Mouse (Mus musculus) midbrain, embryonic 13.5 days (tissue): ENCODE measurements around the gene Zcchc13. TPM values are rescaled to one million over a fixed set of nuclear protein-coding genes. Genes with fewer than 3 reads are reported as not detected.

Experiments
- ATAC-seq: fragments of 200-750 bp; cut with Nextera tagmentation; 2 replicates; pipeline ENCODE4 v1.8.0; 2017; ENCODE audit warnings: mild to moderate bottlenecking, moderate TSS enrichment, moderate library complexity
- H3K27ac ChIP-seq: fragments of 300-500 bp; sonication (generic); 2 replicates; pipeline ENCODE4 v1.5.1; 2015; ENCODE audit warnings: inconsistent platforms, mild to moderate bottlenecking, moderate library complexity
- H3K27me3 ChIP-seq: fragments of 300-500 bp; sonication (generic); 2 replicates; pipeline ENCODE4 v1.6.1; 2015; ENCODE audit warnings: mild to moderate bottlenecking, inconsistent platforms
- H3K36me3 ChIP-seq: fragments of 300-500 bp; sonication (generic); 2 replicates; pipeline ENCODE4 v1.6.1; 2015; ENCODE audit warnings: mild to moderate bottlenecking, inconsistent platforms
- H3K4me1 ChIP-seq: fragments of 300-500 bp; sonication (generic); replicated peaks from 2 replicates; pipeline ENCODE4 v1.6.1; 2015; ENCODE audit warnings: inconsistent platforms
- H3K4me2 ChIP-seq: fragments of 300-500 bp; sonication (generic); replicated peaks from 2 replicates; pipeline ENCODE4 v1.6.1; 2015; ENCODE audit warnings: moderate library complexity, mild to moderate bottlenecking, inconsistent platforms
- H3K4me3 ChIP-seq: fragments of 300-500 bp; sonication (generic); replicated peaks from 2 replicates; pipeline ENCODE4 v1.5.1; 2015; ENCODE audit warnings: mild to moderate bottlenecking, inconsistent platforms
- H3K9ac ChIP-seq: fragments of 300-500 bp; sonication (generic); replicated peaks from 2 replicates; pipeline ENCODE4 v1.6.1; 2015; ENCODE audit warnings: mild to moderate bottlenecking, inconsistent platforms
- H3K9me3 ChIP-seq: fragments of 300-500 bp; sonication (generic); 2 replicates; pipeline ENCODE4 v1.6.1; 2016; ENCODE audit warnings: mild to moderate bottlenecking, inconsistent platforms
- WGBS: fragments of 180-500 bp; shearing (Covaris S2); methylation state at CpG from one replicate; pipeline ENCODE4 v1.1.7; 2015; 5-methylcytosine and 5-hydroxymethylcytosine counted together
- polyA plus RNA-seq: library from polyadenylated mRNA; unstranded; fragments of >200 nt; fragmentation: Nextera tagmentation; extraction: Ambion mirVana; gene quantifications from 2 replicates; pipeline ENCODE4 v1.2.1, GENCODE M21; 2015

Zcchc13 gene
- polyA plus RNA-seq, 1 experiment from 2014 or later = not detected

- Histone ChIP-seq H3K27me3 (no peaks in the 10 kb centered on the region), H3K9ac (peak overlapping the region; percentile 41; the same call in 1 of the 2 replicates), H3K4me3 (peak overlapping the region; percentile 48), H3K4me1 (peaks cover 22% of the 10 kb centered on the region), H3K27ac (peak overlapping the region; percentile 89), H3K9me3 (no peaks in the 10 kb centered on the region), H3K4me2 (peak overlapping the region; percentile 59), H3K36me3 (no peaks in the 10 kb centered on the region; the same call in 1 of the 2 replicates)
- no peak for ATAC-seq
- WGBS = 26% methylated on average over 8 of the region's 8 CpGs
These were observed 12.8 kb upstream of the Zcchc13 start for GRCm38 (mm10) chrX:103617405-103618095.

GRCm38 (mm10) chrX:103621799-103622198 lies 8.6 kb upstream of the Zcchc13 start:
- Histone ChIP-seq H3K4me3 (peak overlapping the region; percentile 45), H3K9me3 (no peaks in the 10 kb centered on the region), H3K4me2 (peak overlapping the region; percentile 64), H3K27me3 (peaks cover 9% of the 10 kb centered on the region; the same call in 1 of the 2 replicates), H3K36me3 (no peaks in the 10 kb centered on the region), H3K4me1 (peaks cover 12% of the 10 kb centered on the region), H3K27ac (peak overlapping the region; percentile 87), H3K9ac (peak overlapping the region; percentile 71)
- no peak; the same call in 1 of the 2 replicates for ATAC-seq
- 3% methylated on average over 8 of the region's 8 CpGs for WGBS

- Histone ChIP-seq H3K27me3 (peaks cover 9% of the 10 kb centered on the region; the same call in 1 of the 2 replicates), H3K4me2 (peak overlapping the region; percentile 64), H3K4me1 (peaks cover 11% of the 10 kb centered on the region), H3K36me3 (no peaks in the 10 kb centered on the region), H3K9me3 (no peaks in the 10 kb centered on the region), H3K4me3 (peak overlapping the region; percentile 45), H3K9ac (peak overlapping the region; percentile 71), H3K27ac (peak overlapping the region; percentile 87)
- ATAC-seq = peak; percentile 97
- 1% methylated on average over 33 of the region's 33 CpGs for WGBS
These were observed 8.0 kb upstream of the Zcchc13 start for GRCm38 (mm10) chrX:103622260-103622934.

- 4% methylated on average over 13 of the region's 13 CpGs for WGBS
- H3K36me3 ChIP-seq = no peaks in the 10 kb centered on the region
- H3K9ac ChIP-seq = peak overlapping the region; percentile 64; the same call in 1 of the 2 replicates
- H3K27me3 ChIP-seq = peaks cover 9% of the 10 kb centered on the region; the same call in 1 of the 2 replicates
- peaks cover 6% of the 10 kb centered on the region; the same call in 1 of the 2 replicates for H3K4me1 ChIP-seq
- H3K4me2 ChIP-seq = peak overlapping the region; percentile 64
- no peak overlapping the region for H3K27ac ChIP-seq
- no peaks in the 10 kb centered on the region for H3K9me3 ChIP-seq
- H3K4me3 ChIP-seq = peak overlapping the region; percentile 45
- no peak; the same call in 1 of the 2 replicates for ATAC-seq
These were observed 7.5 kb upstream of the Zcchc13 start for GRCm38 (mm10) chrX:103622935-103623280.

- WGBS = under 1% methylated on average over 27 of the region's 28 CpGs
- Histone ChIP-seq H3K9ac (peak overlapping the region; percentile 64), H3K4me3 (peak overlapping the region; percentile 45), H3K4me2 (peak overlapping the region; percentile 64), H3K36me3 (no peaks in the 10 kb centered on the region), H3K9me3 (no peaks in the 10 kb centered on the region), H3K4me1 (peaks cover 4% of the 10 kb centered on the region; the same call in 1 of the 2 replicates), H3K27me3 (peaks cover 14% of the 10 kb centered on the region; the same call in 1 of the 2 replicates), H3K27ac (peak overlapping the region; percentile 53)
- peak; percentile 67 for ATAC-seq
These were observed 7.0 kb upstream of the Zcchc13 start for GRCm38 (mm10) chrX:103623411-103623845.

- Histone ChIP-seq H3K9ac (no peak overlapping the region), H3K4me2 (no peak overlapping the region), H3K36me3 (no peaks in the 10 kb centered on the region), H3K27ac (no peak overlapping the region), H3K4me1 (peaks cover 4% of the 10 kb centered on the region; the same call in 1 of the 2 replicates), H3K4me3 (no peak overlapping the region), H3K9me3 (no peaks in the 10 kb centered on the region), H3K27me3 (peaks cover 17% of the 10 kb centered on the region; the same call in 1 of the 2 replicates)
- no peak for ATAC-seq
- 20% methylated on average over 5 of the region's 5 CpGs for WGBS
These were observed 5.8 kb upstream of the Zcchc13 start for GRCm38 (mm10) chrX:103624426-103625168.

GRCm38 (mm10) chrX:103628890-103629289 lies 1.5 kb upstream of the Zcchc13 start:
- ATAC-seq = no peak
- 61% methylated on average over 1 of the region's 1 CpGs for WGBS

GRCm38 (mm10) chrX:103633895-103634294 lies 3.5 kb downstream of the Zcchc13 start:
- peaks cover 47% of the 10 kb centered on the region for H3K27me3 ChIP-seq
- no peak overlapping the region for H3K9ac ChIP-seq
- H3K27ac ChIP-seq = no peak overlapping the region
- H3K4me3 ChIP-seq = no peak overlapping the region
- ATAC-seq = no peak
- no peak overlapping the region for H3K4me2 ChIP-seq
- no peaks in the 10 kb centered on the region for H3K4me1 ChIP-seq
- H3K36me3 ChIP-seq = no peaks in the 10 kb centered on the region
- no peaks in the 10 kb centered on the region for H3K9me3 ChIP-seq

More at GRCm38 (mm10) chrX:103628890-103629289, 1.5 kb upstream of the Zcchc13 start:
- H3K27me3 ChIP-seq = peaks cover 28% of the 10 kb centered on the region; the same call in 1 of the 2 replicates
- H3K9ac ChIP-seq = no peak overlapping the region
- no peaks in the 10 kb centered on the region for H3K4me1 ChIP-seq
- H3K27ac ChIP-seq = no peak overlapping the region
- H3K4me2 ChIP-seq = no peak overlapping the region
- H3K36me3 ChIP-seq = no peaks in the 10 kb centered on the region
- no peak overlapping the region for H3K4me3 ChIP-seq
- no peaks in the 10 kb centered on the region for H3K9me3 ChIP-seq

GRCm38 (mm10) chrX:103636021-103636420 lies 5.6 kb downstream of the Zcchc13 start:
- Histone ChIP-seq H3K27ac (no peak overlapping the region), H3K9me3 (no peaks in the 10 kb centered on the region), H3K36me3 (no peaks in the 10 kb centered on the region), H3K9ac (no peak overlapping the region), H3K4me2 (no peak overlapping the region), H3K4me3 (no peak overlapping the region), H3K4me1 (no peaks in the 10 kb centered on the region), H3K27me3 (peaks cover 49% of the 10 kb centered on the region)
- no peak for ATAC-seq

- Histone ChIP-seq H3K4me2 (no peak overlapping the region), H3K9me3 (no peaks in the 10 kb centered on the region), H3K9ac (no peak overlapping the region), H3K4me1 (no peaks in the 10 kb centered on the region), H3K27ac (no peak overlapping the region), H3K27me3 (peaks cover 49% of the 10 kb centered on the region), H3K36me3 (no peaks in the 10 kb centered on the region), H3K4me3 (no peak overlapping the region)
- WGBS = 90% methylated on average over 5 of the region's 5 CpGs
- no peak for ATAC-seq
These were observed 8.2 kb downstream of the Zcchc13 start for GRCm38 (mm10) chrX:103638566-103638965.

GRCm38 (mm10) chrX:103644301-103644700 lies 13.9 kb downstream of the Zcchc13 start:
- H3K27me3 ChIP-seq = peaks cover 35% of the 10 kb centered on the region
- H3K9ac ChIP-seq = no peak overlapping the region
- no peak overlapping the region for H3K4me2 ChIP-seq
- WGBS = 62% methylated on average over 1 of the region's 1 CpGs
- H3K27ac ChIP-seq = no peak overlapping the region
- H3K36me3 ChIP-seq = no peaks in the 10 kb centered on the region
- H3K4me1 ChIP-seq = no peaks in the 10 kb centered on the region
- ATAC-seq = no peak
- H3K4me3 ChIP-seq = no peak overlapping the region
- H3K9me3 ChIP-seq = no peaks in the 10 kb centered on the region

GRCm38 (mm10) chrX:103652048-103652447 lies 21.7 kb downstream of the Zcchc13 start:
- Histone ChIP-seq H3K27ac (no peak overlapping the region), H3K4me3 (no peak overlapping the region), H3K36me3 (no peaks in the 10 kb centered on the region), H3K9me3 (no peaks in the 10 kb centered on the region), H3K4me2 (no peak overlapping the region), H3K4me1 (no peaks in the 10 kb centered on the region), H3K27me3 (peaks cover 52% of the 10 kb centered on the region), H3K9ac (no peak overlapping the region)
- 58% methylated on average over 1 of the region's 1 CpGs for WGBS
- ATAC-seq = no peak
